Mouse (Mus musculus) myocyte (in vitro differentiated cells): ENCODE data around the gene Tns2.

Experiments
- CEBPB ChIP-seq: IDR thresholded peaks from 2 replicates; pipeline ENCODE4 v1.6.1; 2011; ENCODE audit warnings: mild to moderate bottlenecking, moderate library complexity; ENCODE audit not compliant: poor library complexity, insufficient read depth, severe bottlenecking
- E2F4 ChIP-seq: IDR thresholded peaks from one replicate; pipeline ENCODE4 v1.6.1; 2011; ENCODE audit warnings: mild to moderate bottlenecking, control low read depth, moderate library complexity; ENCODE audit not compliant: insufficient read depth
- MAX ChIP-seq: IDR thresholded peaks from one replicate; pipeline ENCODE4 v1.6.1; 2011; ENCODE audit warnings: low read depth, mild to moderate bottlenecking, control low read depth
- MYOD1 ChIP-seq, 3 experiments: IDR thresholded peaks; one replicate each; pipeline ENCODE4 v1.6.1; 2011; ENCODE audit warnings: control low read depth in 2 of 3, low read depth in 2 of 3, mild to moderate bottlenecking in 2 of 3, moderate library complexity in 1 of 3; ENCODE audit not compliant: insufficient read length in 2 of 3, control insufficient read depth in 1 of 3
- MYOG ChIP-seq, 3 experiments: IDR thresholded peaks; one replicate each; pipeline ENCODE4 v1.6.1; 2011; ENCODE audit warnings: control low read depth in 2 of 3, low read depth in 2 of 3, mild to moderate bottlenecking in 2 of 3; ENCODE audit not compliant: insufficient read length in 2 of 3, control insufficient read depth in 1 of 3, insufficient read depth in 1 of 3
- POLR2A ChIP-seq: IDR thresholded peaks from one replicate; pipeline ENCODE4 v1.6.1; 2011; ENCODE audit warnings: low read depth, mild to moderate bottlenecking, control low read depth, moderate library complexity; ENCODE audit not compliant: insufficient read length
- POLR2AphosphoS2 ChIP-seq: IDR thresholded peaks from one replicate; pipeline ENCODE4 v1.6.1; 2011; ENCODE audit warnings: low read depth, control low read depth; ENCODE audit not compliant: insufficient read length
- SRF ChIP-seq: IDR thresholded peaks from one replicate; pipeline ENCODE4 v1.6.1; 2011; ENCODE audit warnings: low read depth; ENCODE audit not compliant: control insufficient read depth, insufficient read length
- TCF3 ChIP-seq: IDR thresholded peaks from one replicate; pipeline ENCODE4 v1.6.1; 2011; ENCODE audit warnings: low read depth, control low read depth; ENCODE audit not compliant: insufficient read length
- USF1 ChIP-seq: IDR thresholded peaks from one replicate; pipeline ENCODE4 v1.6.1; 2011; ENCODE audit warnings: low read depth, mild to moderate bottlenecking, control low read depth, moderate library complexity

DNA sequence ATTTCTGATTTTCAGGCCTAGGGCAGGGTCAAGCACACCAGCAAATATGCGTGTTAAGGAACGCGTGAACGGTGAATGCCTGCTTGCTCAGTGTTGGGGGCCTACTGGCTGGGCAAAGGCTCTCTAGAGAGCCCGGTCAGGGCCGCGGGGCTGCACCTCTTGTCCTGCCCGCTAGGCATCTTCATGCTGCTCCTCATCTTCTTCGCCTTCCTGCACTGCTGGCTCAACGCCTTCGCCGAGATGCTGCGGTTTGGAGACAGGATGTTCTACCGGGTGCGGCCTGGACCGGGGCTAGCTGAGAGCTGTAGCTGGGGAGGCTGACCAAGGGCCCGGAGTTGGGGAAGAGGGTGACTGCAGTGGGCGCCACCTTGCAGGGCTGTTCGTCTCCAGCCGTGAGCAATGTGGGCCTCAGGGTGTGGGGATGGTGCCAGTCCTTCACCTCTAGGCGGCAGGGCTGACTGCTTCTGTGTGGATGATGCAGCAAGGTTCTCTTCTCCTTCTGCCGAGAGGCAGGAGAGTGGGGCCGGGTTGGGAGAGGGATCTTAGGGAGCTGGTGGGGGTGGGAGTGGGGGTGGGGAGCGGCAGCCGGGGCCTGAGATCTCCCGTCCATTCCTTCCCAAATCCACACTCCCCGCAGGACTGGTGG lies 60.3 kb downstream of the Tns2 start:
- no peak for TF ChIP-seq E2F4
- no peak for TF ChIP-seq POLR2A
- no peak for TF ChIP-seq MAX
- TF ChIP-seq SRF, result no peak
- no peak for TF ChIP-seq POLR2AphosphoS2
- no peak for TF ChIP-seq TCF3
- no peak for TF ChIP-seq USF1
- no peak for TF ChIP-seq MYOD1 (IDR thresholded peaks at IDR 0.05; ENCODE audit: control insufficient read depth in 1 of 3, insufficient read length in 2 of 3, low read depth in 2 of 3)
- TF ChIP-seq MYOG (IDR thresholded peaks at IDR 0.05; ENCODE audit: control insufficient read depth in 1 of 3, insufficient read depth in 1 of 3, insufficient read length in 2 of 3, low read depth in 2 of 3), result no peak
- no peak for TF ChIP-seq CEBPB
